Mouse (Mus musculus): ENCODE measurements around the gene Cd7. TPM values are rescaled to one million over a fixed set of nuclear protein-coding genes. Genes with fewer than 3 reads are reported as not detected.

Cd7 gene
- polyA plus RNA-seq, 1 experiment from 2014 or later: not detected

DNA sequence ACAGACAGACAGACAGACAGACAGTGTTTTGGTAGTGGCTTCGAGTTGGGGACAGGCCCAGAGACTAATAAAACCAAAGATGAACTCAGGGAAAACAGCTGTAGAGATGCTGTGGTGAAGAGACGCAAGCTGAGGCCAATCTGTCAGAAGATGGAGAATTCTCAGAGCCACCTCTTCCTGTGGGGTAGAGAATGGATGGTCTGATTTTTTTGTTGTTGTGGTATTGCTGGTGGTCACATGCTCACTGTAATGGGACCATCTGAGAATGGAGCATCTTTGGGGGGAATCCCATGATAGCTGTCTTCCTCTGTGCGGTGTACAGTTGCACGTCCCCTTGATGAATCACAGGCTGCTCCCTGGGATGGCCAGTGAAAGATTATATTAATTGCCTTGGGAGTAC is 3.3 kb upstream of the Cd7 start:
- no peak for ATAC-seq (ENCODE audit: low FRiP score)
- H3K36me3 ChIP-seq: no peaks in the 10 kb centered on the region
- no peaks in the 10 kb centered on the region for H3K4me1 ChIP-seq
- no peak overlapping the region for H3K4me3 ChIP-seq
- 71% methylated on average over 4 of the region's 4 CpGs for WGBS
- H3K4me2 ChIP-seq (replicated peaks): no peak overlapping the region
- no peak overlapping the region for H3K9ac ChIP-seq
- no peak overlapping the region for H3K27ac ChIP-seq
- peaks cover 15% of the 10 kb centered on the region for H3K27me3 ChIP-seq
- no peaks in the 10 kb centered on the region for H3K9me3 ChIP-seq (replicated peaks)

DNA sequence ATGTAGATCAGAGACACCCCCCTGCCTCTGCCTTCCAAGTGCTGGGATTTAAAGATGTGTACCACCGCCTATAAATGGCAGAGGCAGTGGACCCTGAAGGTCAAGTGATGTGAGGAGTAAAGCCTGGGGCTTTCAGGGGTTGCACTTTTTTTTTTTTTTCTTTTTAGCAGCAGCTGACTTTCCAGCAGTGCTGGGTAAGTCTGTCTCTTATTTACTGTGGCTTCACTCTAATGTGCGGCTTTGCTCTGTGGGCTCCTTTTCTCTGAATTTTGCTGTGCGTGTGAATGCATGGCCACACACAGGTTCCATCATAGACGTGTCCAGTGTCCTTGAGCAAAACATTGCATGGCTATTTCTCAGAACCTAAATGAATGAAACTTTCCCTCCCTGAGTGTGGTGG is 2.4 kb upstream of the Cd7 start:
- no peak overlapping the region for H3K27ac ChIP-seq
- no peaks in the 10 kb centered on the region for H3K9me3 ChIP-seq (replicated peaks)
- no peak overlapping the region for H3K4me3 ChIP-seq
- H3K27me3 ChIP-seq: peaks cover 15% of the 10 kb centered on the region
- H3K9ac ChIP-seq: no peak overlapping the region
- no peaks in the 10 kb centered on the region for H3K36me3 ChIP-seq
- WGBS: 73% methylated on average over 4 of the region's 4 CpGs
- H3K4me2 ChIP-seq (replicated peaks): no peak overlapping the region
- no peaks in the 10 kb centered on the region for H3K4me1 ChIP-seq
- ATAC-seq (ENCODE audit: low FRiP score): no peak

DNA sequence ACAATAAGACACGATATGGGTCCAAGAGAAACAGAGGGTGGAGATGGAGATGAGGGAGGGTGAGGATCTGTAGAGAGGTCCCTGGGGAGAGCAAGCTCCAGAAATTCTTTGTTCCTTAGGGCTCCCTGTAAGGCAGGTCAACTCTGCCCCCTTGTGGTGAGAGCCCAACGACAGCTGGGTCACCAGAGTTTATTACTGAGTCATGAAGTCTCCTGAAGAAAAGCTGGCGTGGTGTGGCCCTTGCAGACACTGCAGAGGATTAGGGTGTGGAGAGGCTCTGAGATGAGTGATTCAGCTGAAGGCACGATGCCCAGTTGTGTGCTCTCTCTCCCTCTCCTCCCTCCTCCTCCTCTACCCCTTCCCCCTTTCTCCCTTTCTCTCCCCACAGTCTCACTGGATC is 2.0 kb upstream of the Cd7 start:
- H3K27ac ChIP-seq: no peak overlapping the region
- no peak for ATAC-seq (ENCODE audit: low FRiP score)
- no peaks in the 10 kb centered on the region for H3K36me3 ChIP-seq
- H3K9me3 ChIP-seq (replicated peaks): no peaks in the 10 kb centered on the region
- 4% methylated on average over 4 of the region's 4 CpGs for WGBS
- H3K4me1 ChIP-seq: no peaks in the 10 kb centered on the region
- H3K27me3 ChIP-seq: peaks cover 15% of the 10 kb centered on the region
- H3K9ac ChIP-seq: no peak overlapping the region
- H3K4me2 ChIP-seq (replicated peaks): no peak overlapping the region
- no peak overlapping the region for H3K4me3 ChIP-seq

DNA sequence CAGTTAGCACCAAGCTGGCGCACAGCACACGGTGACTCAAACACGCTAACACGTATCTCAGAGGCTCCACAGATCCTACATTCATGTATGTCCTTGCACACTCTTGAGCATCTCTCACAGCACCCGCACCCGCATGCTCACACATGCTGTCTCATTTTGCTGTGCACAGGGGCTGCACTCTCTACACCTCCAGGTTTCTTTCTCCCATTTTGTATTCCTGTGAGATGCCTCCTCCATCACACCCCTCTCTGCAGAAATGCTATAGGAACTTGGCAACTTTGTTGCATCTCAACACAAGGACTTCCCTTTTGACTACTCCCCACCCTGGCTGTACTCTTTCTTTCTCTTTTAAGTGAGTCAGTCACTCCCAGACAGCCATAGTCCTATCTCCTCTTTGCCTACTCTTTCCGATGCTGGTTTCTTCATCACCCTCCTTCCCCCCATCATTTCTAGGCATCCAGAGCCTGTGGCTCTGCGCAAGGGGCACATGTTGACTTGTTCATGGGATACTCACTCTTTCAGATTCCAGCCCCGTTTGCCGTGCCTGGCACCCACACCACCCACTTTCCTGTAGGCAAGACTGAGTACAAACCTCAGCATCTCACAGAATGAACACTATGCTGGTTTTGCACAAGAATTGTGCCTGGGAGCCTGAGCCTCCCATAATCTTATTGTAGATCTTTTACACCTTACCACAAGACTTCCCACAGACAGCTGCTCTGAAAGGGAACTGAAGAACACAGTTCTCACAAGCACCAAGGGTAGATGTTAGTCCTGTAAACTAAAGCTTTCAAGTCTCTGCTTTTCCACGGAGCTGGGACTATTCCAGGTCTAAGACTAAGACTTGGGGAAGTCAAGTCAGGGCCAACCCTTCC is 615 bp downstream of the Cd7 start:
- Histone ChIP-seq H3K4me3 (no peak overlapping the region), H3K36me3 (no peaks in the 10 kb centered on the region), H3K4me2 (replicated peaks) (no peak overlapping the region), H3K4me1 (no peaks in the 10 kb centered on the region), H3K9ac (no peak overlapping the region), H3K27ac (no peak overlapping the region), H3K9me3 (replicated peaks) (no peaks in the 10 kb centered on the region), H3K27me3 (peaks cover 6% of the 10 kb centered on the region)
- 90% methylated on average over 11 of the region's 11 CpGs for WGBS
- no peak for ATAC-seq (ENCODE audit: low FRiP score)

DNA sequence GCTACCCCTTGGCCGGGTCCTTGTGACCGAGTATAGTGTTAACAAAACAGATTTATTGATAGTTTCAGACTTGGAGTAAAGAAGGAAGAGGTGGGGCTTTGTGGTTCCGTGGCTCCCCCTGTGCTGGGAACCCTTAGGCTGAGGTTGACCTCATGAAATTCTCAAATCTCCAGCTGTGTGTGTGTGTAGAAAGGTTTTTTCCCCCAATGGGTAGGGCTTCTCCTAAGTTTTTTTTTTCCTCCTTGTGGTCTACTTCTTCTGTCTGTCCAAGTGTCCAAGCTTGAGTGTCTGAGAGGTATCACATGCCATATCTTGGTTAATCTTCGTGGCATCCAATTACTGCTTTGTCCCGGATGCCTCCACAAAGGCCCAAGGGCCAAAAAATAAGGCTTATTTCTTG is 6.1 kb downstream of the Cd7 start:
- no peak for ATAC-seq (ENCODE audit: low FRiP score)
- H3K4me3 ChIP-seq: no peak overlapping the region
- 83% methylated on average over 5 of the region's 5 CpGs for WGBS

DNA sequence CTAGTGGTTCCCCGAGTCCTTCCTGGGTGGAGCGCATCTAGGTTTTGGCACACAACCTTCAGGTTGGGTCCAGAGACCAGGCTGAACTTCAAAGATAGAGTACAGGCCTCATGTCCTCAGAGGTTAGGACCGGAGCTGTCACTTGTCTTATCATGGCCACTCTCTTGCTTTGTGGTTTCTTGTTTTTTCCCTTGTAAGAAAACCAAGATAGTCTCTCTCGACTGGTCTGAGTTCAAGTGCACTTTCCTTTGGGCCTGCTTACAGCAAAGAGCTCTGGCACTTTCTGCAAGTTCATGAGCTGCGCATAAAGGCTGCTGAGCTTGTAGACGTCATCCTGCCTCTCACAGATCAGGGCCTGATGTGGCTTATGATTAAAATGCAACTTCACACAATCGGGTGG is 12.0 kb downstream of the Cd7 start:
- 83% methylated on average over 7 of the region's 7 CpGs for WGBS
- H3K27ac ChIP-seq: no peak overlapping the region
- H3K27me3 ChIP-seq: no peaks in the 10 kb centered on the region
- H3K4me2 ChIP-seq (replicated peaks): no peak overlapping the region
- no peaks in the 10 kb centered on the region for H3K4me1 ChIP-seq
- no peak overlapping the region for H3K4me3 ChIP-seq
- no peaks in the 10 kb centered on the region for H3K36me3 ChIP-seq
- no peak for ATAC-seq (ENCODE audit: low FRiP score)
- H3K9me3 ChIP-seq (replicated peaks): no peaks in the 10 kb centered on the region
- no peak overlapping the region for H3K9ac ChIP-seq

More for the DNA sequence above, 6.1 kb downstream of the Cd7 start:
- Histone ChIP-seq H3K4me2 (replicated peaks) (no peak overlapping the region), H3K27ac (no peak overlapping the region), H3K9me3 (replicated peaks) (no peaks in the 10 kb centered on the region), H3K27me3 (no peaks in the 10 kb centered on the region), H3K36me3 (no peaks in the 10 kb centered on the region), H3K4me1 (no peaks in the 10 kb centered on the region), H3K9ac (no peak overlapping the region)

DNA sequence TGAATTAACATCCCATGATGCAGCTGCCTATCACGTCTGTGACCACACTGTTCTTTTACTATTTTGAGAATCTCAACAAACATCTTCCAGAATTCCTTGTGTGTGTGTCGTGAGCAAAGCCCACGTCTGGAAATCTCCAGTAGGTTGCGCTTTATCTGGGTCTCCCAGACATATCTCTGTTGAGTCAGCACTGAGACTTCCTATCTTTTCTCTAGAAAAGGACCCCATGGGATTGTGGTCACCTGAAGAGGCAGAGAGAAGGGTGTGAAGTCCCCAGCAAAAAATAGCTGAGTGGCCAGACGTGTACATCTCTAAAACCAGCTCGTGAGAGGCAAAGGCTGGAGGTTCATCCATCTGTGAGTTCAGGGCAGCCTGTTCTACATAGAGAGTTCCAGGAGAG is 15.1 kb downstream of the Cd7 start:
- WGBS: 77% methylated on average over 6 of the region's 6 CpGs
- H3K4me1 ChIP-seq: no peaks in the 10 kb centered on the region

DNA sequence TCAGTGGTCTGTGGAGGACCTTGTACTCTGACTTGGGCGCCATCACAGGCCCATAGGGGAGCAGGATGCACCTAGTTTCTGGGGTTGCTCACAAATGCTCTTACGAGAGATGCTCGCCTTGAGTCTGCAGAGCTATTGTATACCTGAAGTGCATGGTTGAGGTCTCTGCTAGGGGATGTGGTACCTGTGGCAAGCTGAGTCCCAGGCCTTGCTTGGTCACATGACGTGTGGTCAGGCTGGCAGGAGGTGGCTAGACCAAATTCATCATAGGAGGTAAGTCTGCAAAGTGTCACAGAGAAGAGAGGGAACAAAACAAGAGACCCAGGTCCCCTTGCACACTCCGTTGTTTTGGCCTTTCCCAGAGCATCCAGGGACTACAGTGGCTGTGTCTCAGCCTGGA is 19.7 kb downstream of the Cd7 start:
- Histone ChIP-seq H3K9me3 (replicated peaks) (no peaks in the 10 kb centered on the region), H3K9ac (no peak overlapping the region), H3K4me3 (no peak overlapping the region), H3K27ac (no peak overlapping the region), H3K4me1 (no peaks in the 10 kb centered on the region), H3K27me3 (no peaks in the 10 kb centered on the region), H3K4me2 (replicated peaks) (no peak overlapping the region), H3K36me3 (no peaks in the 10 kb centered on the region)
- 89% methylated on average over 5 of the region's 5 CpGs for WGBS
- no peak for ATAC-seq (ENCODE audit: low FRiP score)

More for the DNA sequence above, 15.1 kb downstream of the Cd7 start:
- no peaks in the 10 kb centered on the region for H3K27me3 ChIP-seq
- H3K27ac ChIP-seq: no peak overlapping the region
- ATAC-seq (ENCODE audit: low FRiP score): no peak
- H3K9ac ChIP-seq: no peak overlapping the region
- no peaks in the 10 kb centered on the region for H3K36me3 ChIP-seq
- no peak overlapping the region for H3K4me2 ChIP-seq (replicated peaks)
- H3K4me3 ChIP-seq: no peak overlapping the region
- no peaks in the 10 kb centered on the region for H3K9me3 ChIP-seq (replicated peaks)

DNA sequence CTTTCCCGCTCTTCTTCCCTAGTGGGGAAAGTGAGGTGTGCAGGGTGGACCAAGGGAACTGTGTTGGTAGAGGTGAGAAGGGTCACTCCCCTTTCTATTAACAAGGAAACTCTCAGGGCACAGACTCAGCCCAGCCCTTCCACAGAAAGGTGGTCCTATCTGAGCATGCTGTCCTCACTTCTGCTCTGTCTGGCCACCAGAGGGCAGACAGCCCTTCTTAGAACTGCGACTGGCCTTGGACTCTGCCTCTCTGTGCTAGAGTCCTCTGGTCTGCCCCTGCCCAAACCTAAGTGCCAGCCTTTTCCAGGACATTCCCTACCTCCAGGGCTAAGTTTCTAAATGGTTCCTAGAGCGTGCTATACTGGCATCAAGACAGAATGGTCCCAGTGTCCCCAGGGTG is 21.5 kb downstream of the Cd7 start:
- no peaks in the 10 kb centered on the region for H3K4me1 ChIP-seq
- H3K27me3 ChIP-seq: no peaks in the 10 kb centered on the region
- peak; percentile 58; the same call in 1 of the 2 replicates for ATAC-seq (ENCODE audit: low FRiP score)
- WGBS: 37% methylated on average over 3 of the region's 3 CpGs
- no peak overlapping the region for H3K4me2 ChIP-seq (replicated peaks)
- no peaks in the 10 kb centered on the region for H3K9me3 ChIP-seq (replicated peaks)
- H3K4me3 ChIP-seq: no peak overlapping the region
- no peak overlapping the region for H3K27ac ChIP-seq
- H3K9ac ChIP-seq: no peak overlapping the region
- H3K36me3 ChIP-seq: no peaks in the 10 kb centered on the region

DNA sequence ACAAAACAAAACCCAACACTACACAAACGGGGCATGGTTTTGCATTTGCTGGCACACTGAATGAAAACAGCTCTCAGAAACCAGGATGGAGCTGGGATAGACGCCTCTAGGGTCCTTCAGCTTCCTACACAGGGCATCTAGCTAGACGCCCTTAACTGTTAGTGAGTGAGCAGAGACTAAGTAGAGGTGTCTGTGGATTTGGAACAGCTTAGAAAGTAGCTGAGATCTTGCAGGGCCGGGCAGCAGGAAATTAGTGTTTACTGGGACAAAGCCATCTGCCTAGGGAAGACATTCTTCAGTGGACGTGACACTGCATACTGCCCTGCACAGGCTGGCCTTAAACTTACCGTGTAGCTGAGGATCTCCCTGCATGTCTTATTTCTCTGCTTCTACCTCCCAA is 23.7 kb downstream of the Cd7 start:
- WGBS: 69% methylated on average over 6 of the region's 6 CpGs
- H3K27ac ChIP-seq: no peak overlapping the region
- H3K4me3 ChIP-seq: no peak overlapping the region
- no peaks in the 10 kb centered on the region for H3K27me3 ChIP-seq
- ATAC-seq (ENCODE audit: low FRiP score): no peak
- H3K4me1 ChIP-seq: no peaks in the 10 kb centered on the region
- H3K4me2 ChIP-seq (replicated peaks): no peak overlapping the region
- no peaks in the 10 kb centered on the region for H3K9me3 ChIP-seq (replicated peaks)
- no peak overlapping the region for H3K9ac ChIP-seq
- H3K36me3 ChIP-seq: no peaks in the 10 kb centered on the region

DNA sequence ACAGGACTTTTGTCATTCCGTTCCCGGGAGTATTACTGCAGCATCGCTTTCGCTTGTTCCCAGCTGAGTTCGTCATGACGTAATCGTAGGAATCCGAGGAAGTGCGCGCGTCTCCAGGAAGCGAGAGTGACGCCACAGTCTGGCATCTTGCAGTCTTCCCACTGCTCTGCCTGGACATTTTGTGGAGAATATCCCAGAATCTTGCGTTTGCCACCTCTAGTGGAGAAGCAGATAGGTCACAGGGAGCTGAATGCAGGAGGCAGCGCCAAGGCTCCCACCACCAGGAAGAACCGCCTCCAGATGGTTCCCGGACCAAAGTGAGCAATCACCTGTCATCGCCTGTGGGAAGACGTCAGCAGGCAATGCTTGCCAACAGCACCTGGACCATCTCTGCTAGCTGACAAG is 24.3 kb downstream of the Cd7 start:
- no peak overlapping the region for H3K9ac ChIP-seq
- no peaks in the 10 kb centered on the region for H3K27me3 ChIP-seq
- H3K27ac ChIP-seq: no peak overlapping the region
- peak overlapping the region; percentile 30; the same call in 1 of the 2 replicates for H3K4me2 ChIP-seq (replicated peaks)
- H3K4me3 ChIP-seq: no peak overlapping the region
- no peaks in the 10 kb centered on the region for H3K4me1 ChIP-seq
- WGBS: 68% methylated on average over 19 of the region's 19 CpGs
- H3K9me3 ChIP-seq (replicated peaks): no peaks in the 10 kb centered on the region
- H3K36me3 ChIP-seq: no peaks in the 10 kb centered on the region
- no peak for ATAC-seq (ENCODE audit: low FRiP score)

DNA sequence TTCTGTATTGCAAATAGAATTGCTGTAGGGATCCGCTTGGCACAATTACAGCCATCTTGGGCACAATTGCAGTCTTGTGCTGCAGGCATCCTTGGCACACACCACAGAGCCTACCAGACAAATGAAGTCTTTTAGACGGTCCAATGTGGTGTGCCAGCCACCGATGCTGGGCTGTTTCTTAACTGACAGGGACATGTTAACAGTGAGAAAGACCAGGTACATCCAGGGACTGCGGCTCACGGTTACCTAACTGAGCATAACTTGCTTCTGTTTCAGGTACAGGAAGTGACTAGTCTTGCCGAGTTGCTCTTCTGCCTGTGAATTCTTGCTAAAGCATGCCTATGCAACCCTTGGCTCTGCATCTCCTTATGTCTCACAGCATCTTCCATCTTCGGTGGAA is 25.6 kb downstream of the Cd7 start:
- Histone ChIP-seq H3K27me3 (no peaks in the 10 kb centered on the region), H3K4me3 (no peak overlapping the region), H3K27ac (no peak overlapping the region), H3K4me1 (no peaks in the 10 kb centered on the region), H3K4me2 (replicated peaks) (no peak overlapping the region), H3K36me3 (no peaks in the 10 kb centered on the region), H3K9me3 (replicated peaks) (no peaks in the 10 kb centered on the region), H3K9ac (no peak overlapping the region)
- WGBS: 90% methylated on average over 7 of the region's 7 CpGs
- no peak for ATAC-seq (ENCODE audit: low FRiP score)

DNA sequence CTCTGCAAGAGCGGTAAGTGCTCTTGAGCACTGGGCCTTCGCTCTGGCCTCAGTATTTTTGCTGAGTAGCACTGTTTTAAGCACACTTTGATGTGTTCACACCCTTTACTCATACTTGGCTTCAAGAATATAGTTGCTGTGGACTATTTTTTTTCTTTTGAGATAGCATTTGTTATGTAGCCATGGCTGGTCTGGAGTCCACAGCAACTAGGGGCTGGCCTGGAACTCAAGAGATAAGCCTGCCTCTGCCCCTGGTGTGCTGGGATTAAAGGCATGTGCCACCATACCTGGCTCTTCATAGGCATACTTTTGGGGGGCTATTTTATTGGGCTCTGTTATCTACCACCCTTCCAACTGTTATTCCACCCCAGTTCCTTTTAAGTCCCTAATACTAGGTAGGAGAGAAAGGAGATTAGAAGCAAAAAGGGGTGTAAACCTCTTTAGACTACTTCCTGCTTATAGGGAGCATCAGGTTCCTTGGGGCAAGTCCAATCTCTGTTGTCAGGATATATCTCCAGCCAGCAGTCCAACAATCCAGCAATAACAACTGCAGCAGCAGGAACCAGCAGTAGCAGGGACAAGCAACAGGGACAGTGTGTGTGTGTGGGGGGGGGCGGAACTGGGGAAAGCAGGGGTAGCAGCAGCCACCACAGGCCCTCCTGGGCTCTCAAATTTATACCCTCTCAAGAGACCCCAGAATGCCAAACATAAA is 29.0 kb downstream of the Cd7 start:
- WGBS: 92% methylated on average over 3 of the region's 3 CpGs
- H3K27ac ChIP-seq: no peak overlapping the region
- no peak overlapping the region for H3K4me2 ChIP-seq (replicated peaks)
- no peaks in the 10 kb centered on the region for H3K4me1 ChIP-seq
- H3K36me3 ChIP-seq: no peaks in the 10 kb centered on the region
- H3K27me3 ChIP-seq: no peaks in the 10 kb centered on the region
- no peaks in the 10 kb centered on the region for H3K9me3 ChIP-seq (replicated peaks)
- no peak for ATAC-seq (ENCODE audit: low FRiP score)
- H3K9ac ChIP-seq: no peak overlapping the region
- H3K4me3 ChIP-seq: no peak overlapping the region

Data from hindbrain, embryonic 12.5 days (tissue).